Mouse (Mus musculus) kidney, postnatal 4 days (tissue): ENCODE measurements at regions not wholly inside any gene's neighbourhood (a gene's known extent, or its start where the extent isn't known, plus 50 kb on each side); places are given as distances from the start of the nearest gene placed in this dataset.

Experiments
- DNase-seq, 2 experiments: peaks; one replicate each; pipeline ENCODE4 v3.0.0; 2021; ENCODE audit warnings: mixed read lengths in 2 of 2

GRCm38 (mm10) chr10:91297792-91298460, 116.8 kb upstream of the Tmpo start:
- DNase-seq: peak; percentile 58 to 68

- no peak for DNase-seq
Observed at GRCm38 (mm10) chr10:91295345-91295744, 114.2 kb upstream of the Tmpo start.

- DNase-seq: no peak
Observed at GRCm38 (mm10) chr10:91293226-91293625, 112.1 kb upstream of the Tmpo start.

DNA sequence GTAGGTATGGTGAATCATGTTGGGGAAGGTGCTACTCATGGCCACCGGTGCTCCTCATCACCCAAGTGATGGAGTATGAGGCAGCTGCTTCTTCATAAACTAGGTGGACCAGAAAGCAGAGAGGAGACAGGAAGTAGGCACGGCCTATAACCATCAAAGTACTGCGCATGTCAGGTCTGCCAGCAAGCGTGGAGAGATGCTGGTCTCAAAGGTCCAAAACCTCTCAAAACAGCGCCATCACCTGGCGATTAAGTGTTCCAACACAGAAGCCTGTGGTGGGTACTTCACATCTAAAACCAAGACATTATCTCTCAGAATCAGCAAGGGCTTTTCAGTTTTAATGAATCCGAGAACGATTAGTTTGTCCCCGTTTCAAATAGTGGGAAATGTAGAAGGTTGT, 103.1 kb upstream of the Tmpo start:
- DNase-seq: no peak

DNA sequence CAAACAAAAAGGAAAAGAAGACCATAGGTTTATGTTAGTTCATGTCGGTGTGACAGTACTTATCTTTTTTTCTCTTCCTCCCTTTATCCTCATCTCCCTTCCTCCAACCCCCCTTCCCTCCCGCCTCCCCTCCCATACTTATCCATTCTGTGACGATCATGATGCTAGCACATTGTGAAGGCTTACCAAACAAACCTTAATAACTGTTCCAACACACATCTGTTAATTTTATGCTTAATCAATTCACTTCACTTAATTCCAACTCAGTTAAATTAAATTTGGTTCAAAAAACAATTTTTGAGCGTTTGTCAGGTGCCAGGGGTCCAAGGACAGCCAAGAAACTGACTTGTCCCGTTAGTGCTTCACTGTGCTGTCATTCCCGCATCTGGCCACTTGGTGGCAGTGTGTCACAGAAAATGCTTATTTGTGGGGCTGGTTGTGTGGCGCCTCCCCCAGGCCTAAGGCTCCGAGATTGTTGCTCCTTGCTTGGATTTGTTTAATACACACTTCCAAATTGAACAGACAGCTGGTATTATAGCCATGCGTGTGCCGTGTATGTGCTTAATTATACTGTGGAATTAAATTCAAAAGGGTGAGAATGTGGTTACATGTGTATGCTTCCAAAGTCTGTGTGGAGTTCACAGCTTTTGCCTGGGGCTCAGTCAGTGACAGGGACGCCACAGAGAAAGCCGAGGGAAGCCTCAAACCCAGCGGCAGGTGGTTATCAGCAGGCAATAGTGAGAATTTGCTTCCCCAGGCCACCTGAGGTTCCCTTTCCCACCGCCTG, 90.0 kb upstream of the Tmpo start:
- peak; percentile 91 for DNase-seq

DNA sequence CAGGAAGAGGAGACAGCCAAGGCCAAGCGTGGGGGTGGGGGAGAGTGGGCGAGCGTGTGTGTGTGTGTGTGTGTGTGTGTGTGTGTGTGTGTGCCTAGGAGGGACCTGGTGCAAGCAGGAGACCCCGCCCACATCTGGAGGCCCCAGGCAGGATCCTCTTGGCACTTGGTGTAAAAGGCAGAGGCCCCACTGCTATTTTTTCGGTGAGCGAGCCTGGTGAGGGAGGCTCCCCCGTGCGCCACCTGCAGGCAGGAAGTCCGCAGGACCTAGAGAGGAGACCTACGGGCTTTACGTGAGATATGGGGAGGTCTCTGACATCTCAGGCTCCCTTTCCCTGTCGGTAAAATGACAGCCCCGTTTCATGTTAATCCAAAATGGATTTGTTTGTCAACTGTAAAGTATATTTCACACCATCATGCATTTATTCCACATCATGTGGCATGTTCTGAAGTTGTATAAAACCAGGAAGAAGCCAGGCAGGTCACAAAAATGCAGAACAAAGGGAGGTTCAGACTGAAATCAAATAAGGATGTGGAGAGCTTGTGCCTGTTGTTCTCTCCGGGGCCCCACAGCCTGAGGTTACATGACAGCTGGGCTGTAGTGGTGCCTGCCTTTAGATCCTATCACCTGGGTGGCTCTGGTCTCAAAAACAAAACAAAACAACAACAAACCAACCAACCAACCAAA, 89.3 kb upstream of the Tmpo start:
- DNase-seq: peak; percentile 82 to 86

- DNase-seq: no peak
Observed at GRCm38 (mm10) chr10:91267886-91268285, 86.8 kb upstream of the Tmpo start.

GRCm38 (mm10) chr10:91260416-91260815, 79.3 kb upstream of the Tmpo start:
- no peak for DNase-seq

- DNase-seq: peak in 1 of 2 experiments; percentile 31
Observed at GRCm38 (mm10) chr10:91249681-91250195, 68.6 kb upstream of the Tmpo start.

DNA sequence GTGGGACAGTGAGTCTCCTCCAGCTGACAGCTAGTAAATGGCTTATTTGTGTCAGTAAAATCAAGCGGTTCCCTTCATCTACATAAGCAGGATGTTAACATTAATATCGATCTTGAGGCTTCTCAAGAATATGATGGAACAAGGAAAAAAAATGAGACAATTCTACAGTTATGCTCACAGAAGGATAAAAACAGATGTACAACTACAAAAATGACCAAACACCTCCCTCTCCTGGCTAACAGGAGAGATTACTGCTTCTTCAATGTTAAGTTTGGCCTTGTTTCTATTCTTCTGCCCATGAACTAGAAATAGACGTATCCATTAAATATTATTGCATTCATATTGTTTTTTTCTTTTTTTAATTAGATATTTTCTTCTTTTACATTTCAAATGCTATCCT, 63.2 kb upstream of the Tmpo start:
- no peak for DNase-seq

- DNase-seq: no peak
Observed at GRCm38 (mm10) chr10:91242491-91243046, 61.5 kb upstream of the Tmpo start.

GRCm38 (mm10) chr10:91241611-91242005, 60.5 kb upstream of the Tmpo start:
- DNase-seq: peak; percentile 30 to 51

DNA sequence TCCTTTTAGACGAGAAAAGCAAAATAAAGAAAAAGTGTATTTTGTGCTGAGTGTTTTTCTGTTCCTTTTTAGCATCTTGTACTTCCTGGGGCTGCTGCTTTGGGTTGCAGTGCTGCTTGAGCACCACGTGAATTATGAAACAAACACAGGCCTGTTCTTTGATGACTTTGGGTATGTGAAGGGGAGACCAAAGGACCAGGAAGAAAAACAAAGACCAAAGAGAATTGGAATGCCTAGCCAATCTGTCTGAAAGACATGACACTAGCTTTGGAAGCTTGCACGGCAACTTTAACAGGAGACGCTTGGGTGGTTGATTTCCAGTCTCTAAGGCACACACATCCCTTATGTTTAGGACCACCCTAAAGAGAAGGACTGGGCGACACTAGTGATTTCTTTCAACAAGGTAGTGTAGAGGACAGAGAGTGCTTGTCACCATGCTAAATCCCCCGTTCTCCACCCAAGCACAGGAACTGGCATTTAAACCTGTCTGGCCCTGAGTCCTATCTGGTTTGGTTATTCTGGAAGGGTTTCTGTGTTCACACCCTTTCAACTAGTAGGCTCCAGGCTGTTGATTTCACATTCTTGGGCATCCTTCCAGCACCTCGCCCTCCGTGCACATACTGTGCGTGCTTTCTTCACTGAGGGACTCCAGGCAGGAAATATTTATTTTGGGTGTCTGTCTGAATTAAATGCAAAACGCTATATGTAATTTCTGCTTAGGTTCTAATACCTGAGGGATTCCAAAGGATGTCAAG, 59.9 kb upstream of the Tmpo start:
- DNase-seq: peak; percentile 75 to 81

DNA sequence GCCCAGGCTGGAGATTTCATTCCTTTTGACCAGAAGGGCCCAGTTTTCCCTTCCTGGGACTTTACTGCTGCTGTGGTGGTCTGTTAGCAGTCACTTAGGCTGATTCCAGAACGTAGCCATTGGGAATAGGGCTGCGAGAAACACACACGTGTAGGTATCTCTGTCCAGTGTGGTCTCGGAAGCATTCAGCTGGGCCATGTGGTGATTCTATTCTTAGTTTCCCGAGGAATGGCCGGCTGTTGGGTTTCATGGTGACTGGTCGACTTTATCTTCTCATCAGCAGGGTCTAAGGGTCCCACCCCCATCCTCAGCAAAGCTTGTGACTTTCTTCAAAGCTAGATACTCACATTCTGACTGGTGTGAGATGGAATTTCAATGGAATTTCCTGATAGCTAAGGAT, 59.2 kb upstream of the Tmpo start:
- no peak for DNase-seq

- DNase-seq: peak; percentile 56 to 71
Observed at GRCm38 (mm10) chr10:91236844-91237243, 55.7 kb upstream of the Tmpo start.

GRCm38 (mm10) chr10:91234709-91235108, 53.6 kb upstream of the Tmpo start:
- no peak for DNase-seq
